Mouse (Mus musculus) stomach, postnatal 0 days (tissue): ENCODE results near the gene Smoc1.

Experiments used
- CTCF ChIP-seq: IDR thresholded peaks from 2 replicates; pipeline ENCODE4 v1.5.1; 2016; ENCODE audit warnings: antibody characterized with exemption, low read depth, mild to moderate bottlenecking, moderate library complexity
- EP300 ChIP-seq: optimal IDR thresholded peaks from 2 replicates; pipeline ENCODE3; 2016; ENCODE audit warnings: antibody characterized with exemption

DNA sequence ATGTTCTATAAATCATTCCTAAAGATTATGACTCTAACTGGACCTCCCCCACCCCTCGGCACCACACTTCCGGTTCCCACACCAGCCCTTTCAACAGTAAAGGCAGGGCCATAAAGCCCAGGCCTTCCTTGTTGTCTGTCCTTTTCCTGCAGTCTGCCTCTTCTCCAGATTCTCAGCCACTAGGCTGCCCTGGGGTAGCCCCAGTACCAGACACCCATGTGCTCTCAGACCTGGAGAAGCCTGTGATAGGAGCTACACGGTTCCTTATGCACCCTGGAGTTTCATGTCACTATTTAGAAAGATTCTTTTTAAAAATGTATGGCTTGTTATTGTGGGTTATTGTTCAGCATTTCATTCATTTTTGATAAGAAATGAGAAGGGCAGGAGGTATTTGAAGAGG lies 133.8 kb downstream of the Smoc1 start:
- TF ChIP-seq CTCF (no peak), EP300 (no peak)
